Mouse (Mus musculus): ENCODE measurements around the gene S100a5.

S100a5 gene

GRCm38 (mm10) chr3:90627366-90627765, 19.0 kb downstream of the S100a5 start:
- no peak for DNase-seq

- DNase-seq: peak in 1 of 2 experiments; percentile 25
Observed at GRCm38 (mm10) chr3:90627807-90628206, 19.5 kb downstream of the S100a5 start.

GRCm38 (mm10) chr3:90629298-90629697, 21.0 kb downstream of the S100a5 start:
- no peak for DNase-seq

GRCm38 (mm10) chr3:90631984-90632383, 23.7 kb downstream of the S100a5 start:
- no peak for DNase-seq

GRCm38 (mm10) chr3:90638511-90639275, 30.4 kb downstream of the S100a5 start:
- DNase-seq: no peak

- peak in 1 of 2 experiments; percentile 60 for DNase-seq
Observed at GRCm38 (mm10) chr3:90639511-90640154, 31.3 kb downstream of the S100a5 start.

DNA sequence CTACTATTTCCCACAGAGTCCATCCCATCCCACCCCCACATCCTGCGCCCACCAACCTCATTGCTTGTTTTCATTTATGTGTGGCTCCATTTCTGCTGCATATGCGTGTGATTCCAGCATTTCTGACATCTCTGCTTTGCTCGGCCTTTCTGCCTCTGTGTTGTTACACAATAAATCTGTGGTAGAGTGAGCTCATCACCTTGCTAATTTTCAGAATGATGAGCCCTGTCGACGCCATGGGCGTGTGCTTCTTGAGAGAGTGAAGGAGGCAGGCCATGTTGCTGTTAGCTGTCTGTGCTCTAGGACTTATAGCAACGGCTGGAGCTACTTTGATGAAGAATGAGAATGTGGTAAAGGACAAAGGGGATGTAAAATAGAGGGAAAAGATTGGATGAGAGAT, 32.7 kb downstream of the S100a5 start:
- no peak for DNase-seq

- DNase-seq: peak; percentile 54 to 84
Observed at GRCm38 (mm10) chr3:90644220-90644619, 35.9 kb downstream of the S100a5 start.

GRCm38 (mm10) chr3:90647291-90647690, 39.0 kb downstream of the S100a5 start:
- no peak for DNase-seq

- DNase-seq: no peak
Observed at GRCm38 (mm10) chr3:90648981-90649380, 40.7 kb downstream of the S100a5 start.

GRCm38 (mm10) chr3:90649832-90650231, 41.5 kb downstream of the S100a5 start:
- no peak for DNase-seq

- DNase-seq: peak; percentile 61 to 86
Observed at GRCm38 (mm10) chr3:90652878-90653508, 44.7 kb downstream of the S100a5 start.

DNA sequence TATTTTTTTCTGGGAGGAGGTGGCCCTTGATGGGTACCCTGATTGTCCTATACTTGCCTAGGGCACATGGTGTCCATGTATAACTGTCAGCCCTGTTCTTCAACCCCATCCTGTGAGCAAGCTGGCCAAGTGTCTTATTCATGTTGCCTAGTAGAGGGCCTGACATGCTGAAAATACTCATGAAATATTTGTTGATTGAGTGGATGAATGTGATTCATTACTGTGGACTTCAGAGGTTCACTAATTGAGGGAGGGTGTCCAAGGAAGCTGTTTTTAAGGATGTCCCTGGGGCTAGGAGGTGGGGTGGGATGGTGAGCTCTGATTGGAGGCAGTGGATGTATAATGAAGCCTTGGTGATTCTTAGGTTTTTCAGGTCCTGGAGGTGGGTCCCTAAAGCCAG, 45.4 kb downstream of the S100a5 start, which contains the start of gene S100a7a:
Gene S100a7a, plus strand, starts transcription at position 301 of the 400 bp plus-strand sequence.
- no peak for DNase-seq

- DNase-seq: no peak
Observed at GRCm38 (mm10) chr3:90657405-90657804, 49.1 kb downstream of the S100a5 start.

DNA sequence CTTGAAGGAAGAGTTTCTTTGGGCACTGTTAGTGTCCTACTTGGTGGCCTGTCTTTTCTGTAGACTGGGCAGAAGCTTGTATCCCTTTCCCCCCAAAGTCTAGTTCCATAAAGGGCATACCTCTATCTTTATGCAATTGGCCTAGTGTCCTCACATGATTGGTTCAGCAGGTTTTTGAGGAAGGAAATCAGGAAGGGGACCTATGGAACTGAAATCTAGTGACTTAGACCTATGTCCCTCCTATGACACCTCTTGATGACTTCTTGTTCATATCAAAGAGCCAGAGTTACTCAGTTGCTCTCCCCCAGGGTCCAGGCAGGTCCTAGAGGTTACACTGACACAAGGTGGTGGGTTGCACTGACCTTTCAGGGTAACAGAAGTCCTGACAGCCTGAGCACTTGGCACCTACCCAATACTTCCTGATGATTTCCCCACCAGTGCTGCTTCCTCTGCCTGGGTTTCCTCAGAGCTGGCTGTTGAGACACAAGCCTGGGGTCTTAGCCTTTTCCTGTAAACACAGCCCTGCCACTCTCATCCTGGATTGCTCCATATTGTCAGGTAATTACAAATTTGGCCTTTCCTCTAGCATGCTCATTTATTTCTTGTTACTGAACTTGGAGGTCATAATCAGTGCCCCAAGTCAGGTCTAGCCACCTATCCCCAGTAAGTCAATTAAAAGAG, 51.2 kb downstream of the S100a5 start:
- no peak for DNase-seq

All from kidney, postnatal 36 days (tissue).